Mouse (Mus musculus): Measurements from ENCODE around the gene Dusp16.

The Dusp16 gene

GRCm38 (mm10) chr6:134793046-134793806 is 801 bp upstream of the Dusp16 start:
- in situ Hi-C loops (cut with MboI, MseI), result loop anchor here (5.0 kb wide), 1 partner anchor 34 kb away; no protein-coding TSS in a partner anchor

GRCm38 (mm10) chr6:134791251-134792118 is 940 bp downstream of the Dusp16 start:
- in situ Hi-C loops (cut with MboI, MseI), result loop anchor here (5.0 kb wide), 1 partner anchor 36 kb away; no protein-coding TSS in a partner anchor

- in situ Hi-C loops (cut with MboI, MseI), result no loop called here
Observed at GRCm38 (mm10) chr6:134789100-134789499, 3.3 kb downstream of the Dusp16 start.

- in situ Hi-C loops (cut with MboI, MseI), result no loop called here
Observed at GRCm38 (mm10) chr6:134786426-134786825, 6.0 kb downstream of the Dusp16 start.

- in situ Hi-C loops (cut with MboI, MseI), result no loop called here
Observed at GRCm38 (mm10) chr6:134782900-134783299, 9.5 kb downstream of the Dusp16 start.

- in situ Hi-C loops (cut with MboI, MseI), result no loop called here
Observed at GRCm38 (mm10) chr6:134781494-134781913, 10.9 kb downstream of the Dusp16 start.

- in situ Hi-C loops (cut with MboI, MseI), result no loop called here
Observed at GRCm38 (mm10) chr6:134780024-134780423, 12.4 kb downstream of the Dusp16 start.

GRCm38 (mm10) chr6:134773961-134774360 is 18.5 kb downstream of the Dusp16 start:
- in situ Hi-C loops (cut with MboI, MseI), result no loop called here

GRCm38 (mm10) chr6:134773292-134773893 is 19.0 kb downstream of the Dusp16 start:
- in situ Hi-C loops (cut with MboI, MseI), result no loop called here

- in situ Hi-C loops (cut with MboI, MseI), result no loop called here
Observed at GRCm38 (mm10) chr6:134770339-134770738, 22.1 kb downstream of the Dusp16 start.

- in situ Hi-C loops (cut with MboI, MseI), result no loop called here
Observed at GRCm38 (mm10) chr6:134764441-134765061, 27.9 kb downstream of the Dusp16 start.

- in situ Hi-C loops (cut with MboI, MseI), result no loop called here
Observed at GRCm38 (mm10) chr6:134763436-134763835, 29.0 kb downstream of the Dusp16 start.

GRCm38 (mm10) chr6:134761808-134762207 is 30.6 kb downstream of the Dusp16 start:
- in situ Hi-C loops (cut with MboI, MseI), result no loop called here

GRCm38 (mm10) chr6:134760926-134761544 is 31.4 kb downstream of the Dusp16 start:
- in situ Hi-C loops (cut with MboI, MseI), result no loop called here

GRCm38 (mm10) chr6:134756058-134756457 is 36.4 kb downstream of the Dusp16 start:
- in situ Hi-C loops (cut with MboI, MseI), result no loop called here

GRCm38 (mm10) chr6:134753858-134754257 is 38.6 kb downstream of the Dusp16 start:
- in situ Hi-C loops (cut with MboI, MseI), result no loop called here

- in situ Hi-C loops (cut with MboI, MseI), result no loop called here
Observed at GRCm38 (mm10) chr6:134753412-134753811, 39.0 kb downstream of the Dusp16 start.

- in situ Hi-C loops (cut with MboI, MseI), result no loop called here
Observed at GRCm38 (mm10) chr6:134751883-134752647, 40.4 kb downstream of the Dusp16 start.

- in situ Hi-C loops (cut with MboI, MseI), result no loop called here
Observed at GRCm38 (mm10) chr6:134751087-134751486, 41.3 kb downstream of the Dusp16 start.

GRCm38 (mm10) chr6:134748126-134748525 is 44.3 kb downstream of the Dusp16 start:
- in situ Hi-C loops (cut with MboI, MseI), result no loop called here
